Mouse (Mus musculus) layer of hippocampus, postnatal 36 days (tissue): ENCODE data around the gene Mepce. TPM values are rescaled to one million over a fixed set of nuclear protein-coding genes. Genes with fewer than 3 reads are reported as not detected.
"Not testable (repeated sequence)": the region's sequence is repeated elsewhere in the genome, so short reads cannot be mapped to it uniquely, and the experiment has no call there.

Experiments
- DNase-seq, 2 experiments: peaks; one replicate each; pipeline ENCODE4 v3.0.0; 2022
- total RNA-seq, 2 experiments: library from RNA; stranded (reverse); gene quantifications; 2 replicates each; pipeline ENCODE4 v1.2.3; 2021

The Mepce gene
- total RNA-seq, 2 experiments from 2014 or later, result 40.8 to 44.5 TPM

DNA sequence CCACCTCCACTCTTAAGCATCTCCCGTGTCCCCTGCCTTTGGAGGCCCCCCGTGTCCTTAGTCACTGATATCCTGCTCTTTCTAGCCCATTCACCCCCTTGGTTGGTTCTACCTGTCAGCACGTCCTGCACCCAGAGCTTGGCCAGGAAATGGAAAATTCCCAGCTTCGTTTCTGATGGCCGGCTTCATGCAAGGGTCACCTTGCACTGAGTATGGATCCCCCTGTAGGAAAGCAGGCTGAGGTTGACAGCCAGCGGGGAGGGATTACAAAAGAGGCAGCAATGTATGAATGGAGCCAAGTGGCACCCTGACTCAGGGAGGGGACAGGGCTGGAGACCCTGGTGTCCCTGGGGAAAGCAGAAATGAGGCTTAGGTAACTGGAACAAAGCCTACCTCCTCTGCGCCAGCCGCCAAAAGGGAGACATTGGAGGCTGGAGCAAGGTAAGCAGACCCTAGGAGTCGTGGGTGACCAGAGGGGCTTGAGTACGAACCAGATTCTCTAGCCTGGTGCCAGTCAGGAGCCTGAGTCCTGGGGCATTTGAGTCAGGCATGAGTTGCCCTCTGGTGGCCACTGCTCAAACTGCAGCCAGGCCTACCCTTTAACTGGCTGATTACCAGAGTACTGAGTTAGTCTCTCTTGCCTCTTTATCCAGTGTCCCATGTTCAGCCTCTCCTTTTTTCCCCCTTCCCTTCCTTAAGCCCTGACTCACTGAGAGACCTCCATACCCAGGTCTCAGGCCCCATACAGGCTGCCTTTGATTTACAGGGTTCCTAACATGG lies 30.4 kb downstream of the Mepce start:
- DNase-seq, result peak; percentile 85 to 87

DNA sequence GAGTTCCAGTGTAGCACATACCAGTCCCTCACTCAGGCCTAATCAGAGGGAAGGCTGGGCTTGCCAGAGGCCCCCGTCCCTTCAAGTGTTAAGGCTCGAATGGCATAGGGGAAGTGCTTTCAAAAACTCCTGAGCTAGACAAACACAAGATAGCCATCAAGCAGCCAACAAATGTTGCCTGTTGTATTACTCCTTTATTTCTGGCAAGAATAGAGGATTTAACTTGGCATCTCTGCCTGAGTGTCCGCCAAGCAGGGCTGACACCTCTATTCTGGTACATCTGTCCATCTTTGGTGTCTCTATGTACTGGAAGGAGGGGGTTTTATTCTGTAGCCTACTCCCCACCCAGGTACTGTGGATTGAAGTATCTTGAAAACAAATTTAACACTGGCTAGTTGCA lies 31.3 kb downstream of the Mepce start:
- no peak for DNase-seq

DNA sequence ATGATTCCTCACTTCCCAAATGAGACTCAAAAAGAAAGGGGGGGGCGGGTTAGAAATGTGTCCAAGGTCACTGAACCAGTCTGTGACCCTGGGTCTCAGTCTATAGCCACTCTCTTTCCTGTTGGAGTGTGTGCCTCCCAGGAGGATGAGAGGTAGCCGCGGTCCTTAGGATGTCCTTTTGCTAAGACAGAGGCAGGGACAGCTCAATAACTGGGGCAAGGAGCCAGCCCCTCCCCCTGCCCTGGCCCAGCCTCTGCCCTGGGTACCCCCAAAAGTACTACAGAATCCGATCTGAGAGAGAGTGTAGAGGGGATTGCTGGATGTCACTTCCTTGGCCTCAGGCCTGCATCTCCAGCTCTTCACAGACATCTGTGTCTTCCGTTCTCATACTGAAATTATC lies 32.0 kb downstream of the Mepce start:
- no peak for DNase-seq

GRCm38 (mm10) chr5:137753111-137753832 lies 34.2 kb downstream of the Mepce start:
- DNase-seq, result no peak

- DNase-seq, result no peak
Observed at GRCm38 (mm10) chr5:137751988-137752387, 35.5 kb downstream of the Mepce start.

- DNase-seq, result no peak
Observed at GRCm38 (mm10) chr5:137751221-137751887, 36.1 kb downstream of the Mepce start.

DNA sequence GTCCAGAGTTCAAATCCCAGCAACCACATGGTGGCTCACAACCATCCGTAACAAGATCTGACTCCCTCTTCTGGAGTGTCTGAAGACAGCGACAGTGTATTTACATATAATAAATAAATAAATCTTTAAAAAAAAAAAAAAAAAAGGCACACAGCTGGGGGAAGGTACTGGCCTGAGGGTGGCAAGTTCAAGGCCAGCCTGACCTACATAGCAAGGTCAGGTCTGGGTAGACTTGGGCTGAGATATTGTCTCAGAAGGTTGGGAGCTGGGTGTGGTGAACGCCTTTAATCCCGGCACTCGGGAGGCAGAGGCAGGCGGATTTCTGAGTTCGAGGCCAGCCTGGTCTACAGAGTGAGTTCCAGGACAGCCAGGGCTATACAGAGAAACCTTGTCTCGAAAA lies 37.2 kb downstream of the Mepce start:
- not testable (repeated sequence) for DNase-seq

- no peak for DNase-seq
Observed at GRCm38 (mm10) chr5:137749196-137749836, 38.1 kb downstream of the Mepce start.

GRCm38 (mm10) chr5:137748130-137748770 lies 39.2 kb downstream of the Mepce start:
- no peak for DNase-seq

DNA sequence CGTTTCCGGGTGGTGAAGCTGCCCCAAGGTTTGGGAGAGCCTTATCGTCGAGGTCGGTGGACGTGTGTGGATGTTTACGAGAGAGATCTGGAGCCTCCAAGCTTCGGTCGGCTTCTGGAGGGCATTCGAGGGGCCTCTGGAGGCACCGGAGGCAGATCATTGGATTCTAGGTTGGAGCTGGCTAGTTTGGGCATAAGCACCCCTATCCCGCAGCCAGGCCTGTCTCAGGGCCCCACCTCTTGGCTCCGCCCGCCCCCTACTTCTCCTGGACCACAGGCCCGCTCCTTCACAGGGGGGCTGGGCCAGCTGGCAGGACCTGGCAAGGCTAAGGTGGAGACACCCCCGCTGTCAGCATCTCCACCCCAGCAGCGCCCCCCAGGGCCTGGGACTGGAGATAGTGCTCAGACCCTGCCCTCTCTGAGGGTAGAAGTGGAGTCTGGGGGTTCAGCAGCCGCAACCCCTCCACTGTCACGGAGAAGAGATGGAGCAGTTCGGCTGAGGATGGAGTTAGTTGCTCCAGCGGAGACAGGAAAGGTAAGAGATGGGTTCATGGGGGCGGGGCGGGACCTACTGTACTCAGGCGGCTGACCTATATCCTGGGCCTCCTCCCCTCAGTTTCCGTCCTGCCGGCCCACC lies 40.0 kb downstream of the Mepce start:
- no peak for DNase-seq

- no peak for DNase-seq
Observed at GRCm38 (mm10) chr5:137746851-137747325, 40.6 kb downstream of the Mepce start.

DNA sequence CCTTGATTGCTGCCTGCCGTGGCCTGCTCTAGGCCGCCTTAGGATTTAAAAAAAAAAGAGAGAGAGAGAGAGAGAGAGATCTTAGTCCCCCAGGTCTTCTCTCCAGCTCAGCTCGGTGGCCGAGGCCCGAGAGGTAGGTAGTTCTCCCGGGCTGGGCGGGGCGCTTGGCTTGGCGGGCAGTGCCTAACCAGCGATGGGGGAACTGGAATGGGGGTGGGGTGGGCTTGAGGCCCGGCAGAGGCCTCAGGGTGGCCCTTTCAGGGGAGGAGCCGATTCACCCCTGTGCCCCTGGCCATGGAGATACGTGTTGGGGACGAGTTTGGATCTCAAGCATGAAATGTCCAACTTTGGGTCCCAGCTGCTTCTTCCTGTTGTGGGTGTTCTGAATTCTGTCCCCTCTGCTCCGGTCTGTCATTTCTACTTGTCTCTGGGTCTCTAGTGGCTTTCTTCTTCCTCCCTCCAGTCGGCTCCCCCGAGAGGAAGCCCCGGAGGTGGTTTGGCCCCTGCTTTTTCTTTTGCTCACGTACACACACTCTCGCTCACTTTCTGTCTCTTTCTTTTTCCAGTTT lies 41.1 kb downstream of the Mepce start:
- DNase-seq, result no peak

DNA sequence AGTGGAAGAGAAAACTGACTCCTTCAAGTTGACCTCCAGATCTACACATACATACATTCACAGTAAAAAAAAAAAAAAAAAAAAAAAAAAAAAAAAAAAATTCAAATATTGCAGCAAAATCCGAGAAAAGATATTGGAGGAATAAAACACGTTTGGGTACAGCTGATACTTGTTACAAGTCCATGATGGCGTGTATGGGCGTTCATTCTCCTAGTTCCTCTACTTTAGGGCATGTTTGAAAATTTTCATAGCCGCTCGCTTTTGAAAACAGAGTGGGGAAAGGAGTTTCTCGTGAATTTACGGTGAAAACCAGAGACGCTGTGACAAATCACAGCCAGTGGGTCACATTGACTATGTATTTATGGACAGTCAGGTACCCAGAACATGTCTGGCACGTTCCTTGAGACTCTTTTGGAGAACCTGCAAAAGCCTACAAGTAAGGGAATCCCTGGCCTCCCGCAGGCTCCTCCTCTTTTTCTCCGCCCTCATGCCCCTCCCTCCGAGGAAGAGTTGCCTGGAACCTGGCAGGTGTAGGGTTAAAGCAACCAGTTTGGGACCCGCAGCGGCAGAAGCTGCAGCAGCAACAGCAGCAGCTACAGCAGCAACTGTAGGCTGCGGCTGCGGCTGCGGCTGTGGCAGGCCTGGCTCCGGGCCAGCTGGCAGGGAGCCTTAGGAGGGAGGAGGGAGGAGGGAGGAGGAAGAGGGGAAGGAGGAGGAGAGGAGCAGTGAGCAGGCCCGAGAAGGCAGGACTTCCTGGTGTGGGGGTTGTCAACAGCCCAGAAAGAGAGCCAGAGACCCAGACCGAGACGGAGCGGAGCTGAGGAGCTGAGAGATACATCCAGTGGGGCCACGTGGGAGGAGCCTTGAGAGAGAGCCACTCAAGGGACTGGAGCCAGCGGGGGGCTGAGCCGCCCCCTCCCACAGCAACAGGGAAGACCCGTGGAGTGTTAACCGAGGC lies 42.0 kb downstream of the Mepce start, which contains the start of gene Tsc22d4:
Gene Tsc22d4 (plus strand): TSS at position 517 of the 958 bp plus-strand sequence.
- peak; percentile 89 to 90 for DNase-seq

DNA sequence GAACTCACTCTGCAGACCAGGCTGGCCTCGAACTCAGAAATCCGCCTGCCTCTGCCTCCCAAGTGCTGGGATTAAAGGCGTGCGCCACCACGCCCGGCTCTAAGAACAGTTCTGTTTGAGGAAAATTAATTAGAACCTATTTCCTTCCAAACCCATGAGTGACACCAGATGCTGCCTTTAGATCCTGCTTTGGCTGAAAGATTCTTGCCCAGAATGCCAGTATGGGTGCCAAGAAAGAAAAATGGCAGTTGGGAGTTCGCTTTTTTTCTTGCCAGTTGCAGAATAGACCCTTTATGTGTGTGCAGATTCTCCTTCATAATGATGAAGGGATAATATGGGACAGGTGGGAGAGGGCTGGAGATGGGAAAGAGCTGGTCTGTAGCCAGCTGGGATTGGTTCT lies 43.3 kb downstream of the Mepce start:
- no peak for DNase-seq

DNA sequence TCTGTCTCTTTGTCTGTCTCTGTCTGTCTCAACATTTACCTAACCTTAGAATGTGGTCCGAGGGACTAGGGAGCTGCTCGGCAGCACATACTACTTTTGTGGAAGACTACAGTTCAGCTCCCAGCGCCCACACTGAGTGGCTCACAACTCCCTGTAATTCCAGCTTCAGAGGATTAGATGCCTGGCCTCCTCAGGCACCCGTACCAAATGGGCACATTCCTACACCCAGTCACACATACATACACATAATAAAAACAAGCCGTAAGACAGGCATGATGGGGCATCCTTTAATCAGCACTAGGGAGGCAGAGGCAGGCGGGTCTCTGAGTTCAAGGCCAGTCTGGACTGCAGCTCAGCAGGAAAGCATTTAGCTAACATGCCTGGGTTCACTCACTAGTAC lies 44.6 kb downstream of the Mepce start:
- DNase-seq, result no peak

GRCm38 (mm10) chr5:137742048-137742447 lies 45.4 kb downstream of the Mepce start:
- no peak for DNase-seq

DNA sequence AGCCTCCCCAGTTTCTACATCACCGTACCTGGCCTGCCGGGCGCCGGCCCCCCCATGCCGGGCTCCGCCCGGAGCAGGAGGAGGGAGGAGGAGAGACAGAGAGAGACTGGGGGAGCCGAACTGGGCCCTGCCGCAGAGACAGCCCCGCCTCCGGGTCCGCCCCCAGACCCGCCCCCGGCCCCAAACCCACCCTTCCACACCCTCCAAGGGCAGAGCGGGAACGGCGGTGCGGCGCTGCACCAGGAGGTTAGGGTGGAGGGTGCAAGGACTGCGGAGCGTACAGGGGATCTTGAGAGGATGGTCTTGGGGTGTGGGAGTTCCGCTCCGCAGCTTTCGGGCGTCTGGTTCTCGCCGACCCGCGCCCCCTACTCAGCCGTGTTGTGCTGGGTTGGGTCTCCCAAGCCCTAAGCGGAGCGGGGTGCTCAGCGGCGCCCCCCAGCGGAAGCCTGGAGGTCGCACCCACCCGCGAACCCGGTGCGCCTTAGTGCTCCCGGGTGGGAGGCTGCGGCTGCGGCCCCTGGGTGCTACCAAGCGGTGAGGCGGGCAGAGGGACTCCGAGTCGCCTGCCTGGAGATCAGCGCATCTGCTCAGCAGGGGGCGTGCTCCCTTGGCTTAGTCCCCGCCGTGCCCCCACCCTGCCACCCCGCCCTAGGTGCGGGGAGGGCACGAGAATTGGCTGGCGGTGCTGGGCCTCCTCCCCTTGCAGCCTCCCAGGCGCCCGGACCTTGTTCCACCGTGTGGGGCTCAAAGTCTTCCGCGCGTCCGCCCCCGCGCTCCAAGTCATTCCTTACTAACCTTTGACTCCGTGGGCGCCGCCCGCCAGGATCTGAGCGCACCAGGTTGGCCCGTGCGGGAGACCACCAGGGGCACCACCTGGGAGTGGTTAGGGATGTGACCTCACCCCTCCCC lies 46.2 kb downstream of the Mepce start, which contains the start of gene Nyap1:
Gene Nyap1 (minus strand): TSS at position 585 of the 909 bp plus-strand sequence.
- peak; percentile 86 for DNase-seq

- no peak for DNase-seq
Observed at GRCm38 (mm10) chr5:137740506-137740905, 46.9 kb downstream of the Mepce start.

DNA sequence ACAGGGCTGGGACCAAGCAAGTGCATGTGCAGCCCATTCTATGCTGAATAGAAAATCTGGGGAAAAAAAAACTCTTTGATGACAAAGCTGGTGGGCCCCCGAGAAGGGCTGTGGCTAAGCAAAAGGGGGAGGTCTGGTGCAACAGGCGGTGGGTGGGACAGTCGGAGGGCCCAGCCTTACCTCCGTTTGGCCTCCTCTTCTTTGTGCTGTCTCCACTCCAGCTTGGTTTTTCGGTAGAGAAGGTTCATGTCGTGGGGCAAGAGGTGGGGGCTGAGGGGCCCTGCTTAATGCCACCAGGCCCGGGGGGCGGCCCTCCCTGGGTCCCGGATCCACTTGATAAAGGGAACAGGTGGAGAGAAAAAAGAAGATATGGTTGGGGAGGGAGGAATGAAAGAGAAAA lies 48.0 kb downstream of the Mepce start:
- DNase-seq, result no peak
